Mouse (Mus musculus) left cerebral cortex, postnatal 4 days (tissue): ENCODE results near the gene Mettl23. TPM values are rescaled to one million over a fixed set of nuclear protein-coding genes. Genes with fewer than 3 reads are reported as not detected.
"Not testable (repeated sequence)": the region's sequence is repeated elsewhere in the genome, so short reads cannot be mapped to it uniquely, and the experiment has no call there.

ENCODE experiments used
- DNase-seq: peaks from one replicate; pipeline ENCODE4 v3.0.0-alpha.2; 2022
- intact Hi-C: fragments of 180-260 bp; cut with DNase I; formaldehyde crosslinking; loops from one replicate; pipeline ENCODE4 v1.15.1; 2025
- total RNA-seq, 2 experiments: library from RNA; stranded (reverse); gene quantifications; 2 replicates each; pipeline ENCODE4 v1.2.3; 2021

The Mettl23 gene
- total RNA-seq, 2 experiments from 2014 or later, result 26.8 to 29.4 TPM

DNA sequence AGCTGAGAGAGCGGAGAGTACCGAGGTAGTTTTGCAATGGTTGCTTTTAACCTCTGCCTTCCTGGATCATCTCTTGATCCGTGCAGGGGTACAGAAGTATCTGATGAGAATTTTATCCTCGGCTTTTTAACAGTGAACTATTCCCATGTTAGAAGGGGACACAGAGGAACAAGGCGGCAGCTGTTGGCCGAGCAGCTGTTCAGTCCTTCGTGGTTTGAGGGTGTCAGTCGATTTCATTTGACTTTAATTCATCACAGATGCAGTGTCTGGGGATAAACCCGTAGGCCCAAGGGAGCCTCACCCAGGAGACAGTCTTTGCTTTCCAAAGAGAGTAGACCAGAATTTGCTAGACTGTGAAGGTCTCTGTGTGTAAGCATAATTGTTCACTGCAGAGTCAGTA lies 28.5 kb downstream of the Mettl23 start:
- DNase-seq, result no peak
- intact Hi-C loops, result no loop called here

DNA sequence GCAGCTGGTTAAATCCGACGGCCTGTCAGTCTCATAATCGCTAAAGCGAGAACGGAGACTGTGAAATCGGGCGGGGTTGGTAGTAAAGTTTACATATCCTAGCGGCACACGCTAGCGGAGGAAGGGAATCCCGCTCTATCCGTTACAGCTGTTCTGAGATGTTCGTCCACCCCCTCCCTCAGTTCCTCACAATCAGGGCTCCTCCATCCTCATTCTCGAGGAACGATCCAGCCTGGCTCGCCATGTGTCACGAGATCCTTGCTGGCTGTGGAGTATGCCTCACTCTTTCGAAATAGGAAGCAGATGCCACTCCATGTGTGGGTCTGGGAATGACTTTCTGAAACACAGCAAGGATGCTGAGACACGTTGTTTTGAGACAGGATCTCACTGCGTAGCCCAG lies 30.9 kb downstream of the Mettl23 start:
- intact Hi-C loops, result no loop called here
- DNase-seq, result no peak

DNA sequence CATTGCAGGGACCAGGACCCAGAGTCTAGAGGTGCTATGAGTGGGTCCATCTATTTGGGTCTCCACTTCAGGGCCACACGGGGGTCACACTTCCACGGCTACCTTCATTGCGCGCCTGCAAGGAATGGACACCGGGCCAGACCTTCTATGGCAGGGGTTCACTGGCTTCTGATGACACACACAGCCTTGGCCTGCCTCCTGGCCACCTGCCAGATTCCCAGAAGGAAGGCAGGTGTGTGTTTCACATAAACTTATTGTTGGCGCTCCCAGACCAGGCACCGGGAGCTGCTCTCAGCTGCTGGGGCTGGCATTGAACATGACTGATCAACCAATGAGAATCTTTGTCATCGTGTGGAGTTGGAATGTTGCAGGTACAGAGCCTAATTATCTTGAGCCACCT lies 35.4 kb downstream of the Mettl23 start:
- intact Hi-C loops, result no loop called here
- peak; percentile 16 for DNase-seq

DNA sequence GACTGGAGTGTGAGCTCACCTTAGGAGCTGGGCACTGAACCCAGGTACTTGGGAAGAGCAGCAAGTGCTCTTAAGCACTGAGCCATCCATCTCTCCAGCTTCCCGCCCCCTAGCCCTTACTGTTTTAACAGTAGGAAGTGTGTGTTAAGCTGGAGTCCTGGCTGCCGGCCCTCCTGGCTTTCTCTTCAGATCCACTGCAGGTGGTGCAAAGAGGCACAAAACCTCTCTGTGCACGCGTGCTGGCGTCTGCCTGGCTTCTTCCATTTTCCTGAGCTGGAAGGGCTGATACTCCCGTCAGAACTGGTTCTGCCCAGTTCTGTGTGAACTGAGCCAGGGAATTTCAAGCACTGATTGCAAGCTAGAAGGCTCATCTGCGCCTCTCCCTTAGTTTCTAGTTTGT lies 37.8 kb downstream of the Mettl23 start:
- intact Hi-C loops, result loop anchor here (10.0 kb wide), 1 partner anchor 294 kb away; no protein-coding TSS in a partner anchor
- peak; percentile 46 for DNase-seq

DNA sequence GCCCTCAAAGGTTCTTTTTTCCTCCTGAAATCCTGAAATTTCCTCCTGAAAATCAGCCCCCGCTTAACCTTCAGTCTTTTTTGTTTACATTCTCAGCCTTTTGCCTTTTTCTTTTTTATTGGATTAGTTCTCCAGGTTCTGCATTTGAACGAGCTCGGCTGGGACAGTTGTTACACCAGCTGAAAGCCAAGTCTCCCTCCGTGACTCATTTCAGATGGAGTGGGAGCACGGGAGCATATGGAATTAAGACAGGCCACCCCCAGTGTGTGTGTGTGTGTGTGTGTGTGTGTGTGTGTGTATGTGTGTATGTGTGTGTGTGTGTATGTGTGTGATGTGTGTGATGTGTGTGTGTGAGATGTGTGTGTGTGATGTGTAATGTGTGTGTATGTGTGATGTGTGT lies 38.4 kb downstream of the Mettl23 start:
- intact Hi-C loops, result loop anchor here (10.0 kb wide), 1 partner anchor 293 kb away; no protein-coding TSS in a partner anchor
- DNase-seq, result no peak

- no peak for DNase-seq
- intact Hi-C loops, result loop anchor here (10.0 kb wide), 1 partner anchor 292 kb away; no protein-coding TSS in a partner anchor
Measured at GRCm38 (mm10) chr11:116882446-116882845, 39.4 kb downstream of the Mettl23 start.

GRCm38 (mm10) chr11:116884061-116884460 lies 41.0 kb downstream of the Mettl23 start:
- no peak for DNase-seq
- intact Hi-C loops, result loop anchor here (10.0 kb wide), 1 partner anchor 291 kb away; no protein-coding TSS in a partner anchor

DNA sequence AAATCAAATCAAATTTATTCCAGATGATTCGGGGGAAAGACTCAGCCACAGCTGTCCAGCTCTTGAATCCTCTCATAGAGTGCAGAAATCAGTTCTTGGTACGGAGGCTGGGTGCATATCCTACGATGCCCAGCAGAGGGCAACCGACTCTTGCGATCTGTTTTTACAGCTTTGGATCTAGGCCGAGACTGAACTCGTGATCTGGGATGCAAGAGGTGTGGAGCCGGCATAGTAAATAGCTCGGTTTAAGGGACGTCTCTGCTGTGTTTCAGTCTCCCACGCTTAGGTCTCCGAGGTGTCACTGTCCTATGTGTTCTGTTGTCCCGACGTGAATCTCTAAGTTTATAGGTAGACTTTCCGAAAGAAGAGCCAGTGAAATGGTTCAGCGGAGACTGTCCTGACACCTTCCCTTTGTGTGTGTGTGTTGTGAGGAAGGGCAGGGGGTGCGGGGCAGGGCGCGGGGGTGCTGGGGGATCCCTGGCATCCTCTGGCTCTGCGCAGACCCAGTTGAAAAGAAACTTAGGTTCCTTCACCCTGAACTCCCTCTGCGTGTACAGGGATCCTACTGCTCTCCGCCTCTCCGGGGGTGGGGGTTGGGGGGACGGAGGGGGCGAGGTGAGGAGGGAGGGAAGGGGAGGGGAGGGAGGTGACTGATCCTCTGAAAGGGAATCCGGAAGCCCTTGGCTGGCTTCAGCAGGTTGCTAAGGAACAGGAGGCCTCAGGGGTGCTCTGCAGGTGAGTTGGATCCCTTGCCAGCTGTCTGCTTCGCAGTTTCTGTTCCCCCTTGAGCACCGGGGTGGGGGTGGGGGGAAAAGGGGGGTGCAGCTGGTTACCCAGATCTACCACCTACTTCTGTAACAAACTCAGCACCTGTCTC lies 42.4 kb downstream of the Mettl23 start:
- intact Hi-C loops, result loop anchor here (5.0 to 10.0 kb wide), 2 partner anchors 172 to 289 kb away; no protein-coding TSS in a partner anchor
- peak; percentile 84 for DNase-seq

DNA sequence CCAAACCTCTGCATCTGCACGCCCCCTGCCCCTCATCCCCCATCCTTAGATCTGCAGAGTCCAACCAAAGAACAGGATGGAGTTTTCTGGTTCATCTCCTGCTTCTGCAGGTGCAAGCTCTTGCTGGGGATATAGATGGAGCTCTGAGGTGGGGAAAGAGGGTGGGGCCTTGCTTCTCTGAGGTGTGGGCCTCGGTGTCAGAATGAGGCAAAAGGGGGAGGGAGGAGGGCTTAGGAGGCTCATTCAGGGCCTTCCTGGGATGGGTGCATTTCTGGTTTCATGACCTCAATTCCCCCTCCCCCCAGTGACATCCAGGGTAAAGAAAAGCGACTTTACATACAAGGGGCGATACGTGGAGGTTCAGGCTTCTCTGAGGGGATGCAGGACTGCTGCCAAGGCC lies 44.1 kb downstream of the Mettl23 start:
- intact Hi-C loops, result loop anchor here (5.0 to 10.0 kb wide), 2 partner anchors 170 to 288 kb away; no protein-coding TSS in a partner anchor
- no peak for DNase-seq

DNA sequence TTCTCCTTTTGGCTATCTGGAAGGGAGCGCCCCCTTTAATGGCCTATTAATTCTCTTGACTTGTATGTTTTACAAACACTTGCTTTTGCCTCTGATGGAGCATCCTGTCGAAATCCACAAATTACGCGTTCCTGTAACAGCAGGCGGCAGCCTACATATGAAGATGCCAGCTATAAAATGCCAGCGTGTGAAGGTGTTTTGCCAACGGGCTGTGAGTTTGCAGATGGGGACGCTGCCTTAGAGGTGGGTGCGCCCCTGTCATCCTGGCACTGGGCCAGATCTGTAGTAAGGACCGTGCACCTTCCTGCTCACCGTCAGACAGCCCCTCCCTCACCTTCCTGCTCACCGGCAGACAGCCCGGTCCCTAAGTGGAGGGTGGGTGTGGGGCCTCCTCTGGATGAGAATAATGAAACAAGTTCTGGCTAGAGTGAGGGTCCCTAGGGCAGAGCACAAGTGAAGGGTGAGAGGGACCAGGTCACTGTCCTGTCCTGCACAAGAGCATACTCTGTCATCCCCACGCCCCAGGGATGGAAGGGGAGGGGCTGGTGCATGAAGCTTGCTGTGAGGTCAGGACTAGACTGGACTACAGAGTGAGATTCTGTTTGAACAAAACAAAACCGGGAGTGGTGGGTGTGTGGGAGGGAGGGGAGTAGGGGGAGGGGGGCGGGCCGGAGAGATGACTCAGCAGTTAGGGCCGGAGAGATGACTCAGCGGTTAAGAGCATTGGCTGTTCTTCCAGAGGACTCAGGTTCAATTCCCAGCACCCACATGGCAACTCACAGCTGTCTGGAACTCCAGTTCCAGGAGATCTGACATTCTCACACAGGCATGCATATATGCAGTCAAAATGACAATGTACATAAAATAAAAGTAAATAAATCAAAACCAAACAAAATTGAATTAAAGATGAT lies 50.7 kb downstream of the Mettl23 start:
- no peak for DNase-seq
- intact Hi-C loops, result no loop called here

DNA sequence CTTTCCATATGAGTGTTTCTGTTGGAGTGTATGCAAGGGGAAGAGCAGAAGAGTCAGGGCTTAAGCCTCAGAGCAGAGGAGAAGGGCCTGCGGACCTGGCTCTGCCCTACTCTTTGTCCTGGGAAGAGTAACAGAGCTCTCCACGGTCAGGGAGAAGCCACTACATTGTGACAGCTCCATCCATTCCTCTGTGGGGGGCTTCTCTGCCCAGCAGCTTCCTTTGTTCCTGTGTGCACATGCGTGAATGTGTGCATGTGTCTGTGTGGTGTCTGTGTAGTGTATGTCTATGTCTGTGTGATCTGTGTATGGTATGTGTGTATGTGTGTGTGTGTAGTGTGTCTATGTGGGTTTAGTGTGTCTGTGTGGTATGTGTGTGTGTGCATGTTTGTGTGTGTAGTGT lies 52.3 kb downstream of the Mettl23 start:
- DNase-seq, result no peak
- intact Hi-C loops, result no loop called here

GRCm38 (mm10) chr11:116899247-116899646 lies 56.2 kb downstream of the Mettl23 start:
- no peak for DNase-seq
- intact Hi-C loops, result no loop called here

DNA sequence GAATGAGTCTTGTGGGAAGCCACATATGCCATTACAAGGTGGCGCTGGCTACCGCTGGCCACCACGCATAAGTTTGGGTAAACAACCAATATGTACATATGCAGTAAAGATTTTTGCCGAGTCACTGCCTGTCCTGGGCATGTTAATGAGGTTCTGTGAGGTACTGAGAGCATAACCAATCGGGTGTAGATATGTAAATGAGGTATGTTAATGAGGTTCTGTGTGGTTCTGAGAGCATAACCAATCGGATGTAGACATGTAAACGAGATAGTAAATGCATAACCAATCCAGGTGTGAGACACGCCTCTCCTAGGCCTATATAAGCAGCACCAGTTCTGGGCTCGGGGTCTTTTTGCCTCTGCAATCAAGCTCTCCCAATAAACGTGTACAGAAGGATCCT lies 59.5 kb downstream of the Mettl23 start:
- intact Hi-C loops, DNase-seq: not testable (repeated sequence)

Other genes with a start within 250 kb of the Mettl23 start
- gene Rhbdf2, start 216.3 kb upstream of the Mettl23 start, total RNA-seq, result 1 to 10 TPM in 1 of 2 experiments, under 1 TPM in 1; 0.90 to 1.5 TPM
- gene Prcd, start 189.7 kb upstream of the Mettl23 start, total RNA-seq, result 1 to 10 TPM in 1 of 2 experiments, under 1 TPM in 1; 0.98 to 2.2 TPM
- gene Cygb, start 189.0 kb upstream of the Mettl23 start, total RNA-seq, result 10 to 100 TPM; 17.1 to 20.6 TPM
- gene St6galnac1, start 67.8 kb upstream of the Mettl23 start, total RNA-seq, result not detected
- gene Mxra7, start 15.2 kb upstream of the Mettl23 start, total RNA-seq, result 10 to 100 TPM; 17.5 to 17.9 TPM
- 10 to 100 TPM; 35.7 to 39.9 TPM for gene Jmjd6, start 171 bp downstream of the Mettl23 start, total RNA-seq
- gene Mfsd11, start 9.2 kb downstream of the Mettl23 start, total RNA-seq, result 10 to 100 TPM; 55.9 to 58.5 TPM
- 100 to 1,000 TPM; 268 to 270 TPM for gene Srsf2, start 9.8 kb downstream of the Mettl23 start, total RNA-seq
- gene Mgat5b, start 75.6 kb downstream of the Mettl23 start, total RNA-seq, result 100 to 1,000 TPM; 111 to 114 TPM